Mouse (Mus musculus) liver, postnatal 0 days (tissue): ENCODE data around the gene Shc3.

Experiments
- CTCF ChIP-seq: sonication (generic); IDR thresholded peaks from 2 replicates; pipeline ENCODE4 v1.5.1; 2016; ENCODE audit warnings: antibody characterized with exemption, low read depth
- EP300 ChIP-seq: IDR thresholded peaks from 2 replicates; pipeline ENCODE4 v1.6.1; 2016; ENCODE audit warnings: antibody characterized with exemption, low read depth, mild to moderate bottlenecking

DNA sequence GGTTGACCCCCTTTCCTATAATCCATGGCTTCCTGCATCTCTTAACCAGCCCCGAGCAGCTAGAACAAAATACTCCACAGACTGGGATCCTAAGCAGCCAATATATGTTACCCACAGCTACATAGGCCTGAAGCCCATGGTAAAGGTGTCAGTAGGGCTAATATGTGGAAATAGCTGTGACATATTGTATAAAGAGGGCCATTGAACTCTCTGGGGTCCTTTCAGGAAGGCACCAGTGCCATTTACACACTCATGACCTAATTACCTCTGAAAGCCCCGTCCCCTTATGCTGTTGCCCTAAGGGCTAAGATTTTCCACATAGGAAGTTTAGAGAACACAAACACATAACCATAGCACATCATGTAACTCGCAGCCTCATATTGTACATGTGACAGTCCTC lies 17.4 kb downstream of the Shc3 start:
- TF ChIP-seq CTCF (no peak), EP300 (no peak)
